Mouse (Mus musculus): ENCODE results near the gene Rbfox3. TPM values are rescaled to one million over a fixed set of nuclear protein-coding genes. Genes with fewer than 3 reads are reported as not detected.

Gene Rbfox3
- 100 to 1,000 TPM; 350 to 371 TPM for total RNA-seq (2021)

DNA sequence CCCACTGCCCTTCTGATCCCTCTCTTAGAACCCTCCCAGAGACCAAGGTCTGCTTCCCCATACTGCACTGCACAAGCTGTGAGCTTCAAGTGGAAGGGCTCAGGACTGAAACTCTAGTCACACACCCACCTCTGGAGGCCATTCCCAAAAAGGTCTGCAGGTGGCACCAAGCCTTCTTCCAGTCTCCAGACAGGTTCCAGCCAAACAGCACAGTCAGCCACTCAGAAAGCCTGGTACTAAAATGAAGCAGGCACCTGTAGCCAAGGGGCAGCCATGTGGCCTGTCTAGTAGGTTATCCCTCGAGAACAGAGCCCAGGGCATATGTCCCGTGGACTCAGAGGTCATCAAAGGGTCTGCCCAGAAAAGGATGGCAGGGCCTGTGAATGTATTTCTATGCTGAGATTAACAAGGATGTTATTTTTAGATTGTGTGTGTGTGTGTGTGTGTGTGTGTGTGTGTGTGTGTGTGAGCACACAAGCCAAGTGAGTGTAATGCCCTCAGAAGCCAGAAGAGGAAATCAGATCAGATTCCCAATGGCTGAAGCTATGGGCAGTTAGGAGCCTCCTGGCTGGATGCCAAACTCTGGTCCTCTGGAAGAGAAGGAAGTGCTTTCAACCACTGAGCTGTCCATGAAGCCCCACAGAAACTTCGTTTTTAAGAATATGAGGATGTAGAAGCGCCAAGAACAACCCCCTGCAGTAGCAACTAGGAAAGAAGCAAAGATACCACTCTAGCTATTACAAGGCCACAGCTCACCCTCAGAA is at the start of gene Rbfox3:
Gene Rbfox3, minus strand, starts transcription at position 291 of the 764 bp plus-strand sequence.
- intact Hi-C loops (cut with DNase I): loop anchor here (2.0 to 5.0 kb wide), 2 partner anchors 63 to 344 kb away; no protein-coding TSS in a partner anchor
- DNase-seq (ENCODE audit: low spot score in 2 of 2): peak in 1 of 2 experiments; percentile 42

DNA sequence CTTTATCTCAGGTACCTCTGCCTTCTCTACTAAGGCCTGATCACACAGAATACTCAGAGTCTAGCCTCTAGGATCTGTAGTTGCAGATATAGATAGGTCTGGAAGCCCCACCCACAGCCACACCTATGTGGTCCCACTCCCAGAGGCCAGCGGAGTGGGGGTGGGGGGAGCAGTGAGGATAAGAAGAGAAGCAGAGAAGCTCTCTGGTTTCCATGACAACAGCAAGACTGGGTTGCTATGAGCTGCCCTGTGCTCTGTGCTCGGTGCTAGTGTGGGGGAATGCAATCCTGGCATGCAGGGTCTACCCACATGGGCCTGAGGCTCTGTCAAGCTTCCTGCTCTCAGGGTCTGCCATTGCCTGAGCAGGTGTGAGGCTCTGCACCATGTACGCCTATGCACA is 49.3 kb upstream of the Rbfox3 start:
- peak in 1 of 2 experiments; percentile 43 for DNase-seq (ENCODE audit: low spot score in 2 of 2)
- intact Hi-C loops (cut with DNase I): no loop called here

DNA sequence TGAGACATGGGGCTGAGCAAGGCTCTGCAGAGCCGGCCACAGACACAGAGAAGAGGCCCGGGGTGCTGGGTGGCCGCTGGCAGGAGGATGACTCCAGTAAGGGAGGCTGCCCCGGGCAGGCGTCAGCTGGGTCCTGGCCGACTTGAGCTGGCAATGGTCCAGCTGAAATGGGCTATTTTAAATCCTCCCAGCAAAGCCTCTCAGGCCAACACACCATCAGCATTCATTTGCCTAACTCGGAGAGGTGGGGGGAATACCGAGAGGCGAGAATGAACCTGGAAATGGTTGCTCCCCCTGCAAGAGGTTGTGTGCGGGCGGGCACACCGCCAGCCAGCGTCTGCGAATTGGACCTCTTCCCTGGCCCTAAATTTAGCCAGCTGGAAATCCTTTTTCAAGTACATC is 45.7 kb upstream of the Rbfox3 start:
- intact Hi-C loops (cut with DNase I): no loop called here
- peak; percentile 57 to 65 for DNase-seq (ENCODE audit: low spot score in 2 of 2)

DNA sequence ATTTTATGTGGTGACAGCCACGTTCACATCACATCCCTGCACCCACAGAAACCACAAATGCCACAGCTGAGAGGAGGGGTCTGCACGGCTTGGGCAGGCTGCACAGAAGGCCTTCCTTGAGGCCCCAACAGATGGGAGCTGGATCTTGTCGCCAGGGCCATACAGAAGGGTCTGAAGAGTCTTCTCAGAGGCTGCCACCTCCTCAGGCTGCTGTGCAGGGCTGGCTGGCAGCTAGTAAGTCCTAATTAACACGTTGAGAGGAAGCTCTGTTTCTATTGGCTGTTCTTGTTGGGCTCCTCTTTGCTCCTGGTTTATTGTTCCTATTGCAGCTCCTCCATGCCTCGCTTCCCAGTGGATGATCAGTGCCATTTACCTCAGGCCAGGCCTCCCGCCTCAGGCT is 43.6 kb upstream of the Rbfox3 start:
- intact Hi-C loops (cut with DNase I): no loop called here
- DNase-seq (ENCODE audit: low spot score in 2 of 2): no peak

DNA sequence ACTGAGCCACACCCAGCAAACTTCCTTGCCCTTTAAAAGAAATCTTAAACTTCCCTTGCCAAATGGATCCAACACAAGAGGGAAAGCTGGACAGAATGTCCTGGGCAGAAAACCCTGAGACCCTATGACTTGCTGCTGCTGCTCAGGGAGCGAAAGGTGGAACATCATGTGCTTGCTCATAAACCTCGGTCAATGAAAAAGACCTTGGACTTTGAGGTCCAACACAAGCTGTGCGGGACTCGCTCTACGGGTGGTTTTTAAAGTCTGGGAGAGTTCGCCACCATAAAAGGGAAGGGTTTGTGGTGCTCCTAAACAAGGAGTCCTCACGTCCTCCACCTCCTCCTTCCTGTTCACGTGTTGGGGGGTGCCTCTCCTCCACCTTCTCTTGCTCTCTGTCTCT is 34.5 kb upstream of the Rbfox3 start:
- intact Hi-C loops (cut with DNase I): no loop called here
- DNase-seq (ENCODE audit: low spot score in 2 of 2): no peak

DNA sequence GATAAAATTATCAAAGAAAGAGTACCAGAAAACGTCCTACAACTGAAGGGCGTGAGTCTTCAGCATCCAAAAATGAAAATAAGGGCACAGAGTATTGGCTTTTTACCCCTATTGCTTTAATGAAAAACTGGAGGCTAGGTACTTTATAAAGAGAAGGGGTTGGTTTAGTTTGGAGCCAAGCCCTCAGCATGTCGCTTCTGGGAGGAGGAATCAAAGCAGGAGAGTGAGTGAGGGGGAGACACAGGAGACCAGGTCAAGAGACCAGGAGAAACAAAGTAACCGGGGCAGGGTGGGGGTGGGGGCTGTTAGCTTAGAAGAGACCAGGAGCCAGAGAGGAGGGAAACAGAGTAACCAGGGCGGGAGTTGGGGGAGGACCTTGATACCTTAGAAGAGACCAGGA is 29.9 kb upstream of the Rbfox3 start:
- no peak for DNase-seq (ENCODE audit: low spot score in 2 of 2)
- intact Hi-C loops (cut with DNase I): no loop called here

DNA sequence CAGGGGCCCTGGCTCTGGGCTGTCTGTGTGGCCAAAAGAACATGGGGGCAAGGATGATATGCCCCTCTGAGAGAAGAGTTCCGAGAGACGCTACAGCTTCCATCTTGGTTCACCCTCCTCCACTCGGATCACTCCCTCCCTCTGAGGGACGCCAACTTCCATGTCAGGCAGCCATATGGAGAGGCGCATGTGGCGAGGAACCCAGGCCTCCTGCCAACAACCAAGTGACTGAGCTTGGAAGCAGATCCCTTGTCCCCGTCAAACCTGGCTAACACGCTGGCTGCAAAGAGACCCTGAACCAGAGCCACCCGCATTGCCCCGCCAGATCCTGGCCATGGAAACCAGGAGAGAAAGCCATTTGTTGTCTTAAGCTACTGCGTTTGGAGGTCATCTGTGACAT is 29.1 kb upstream of the Rbfox3 start:
- intact Hi-C loops (cut with DNase I): no loop called here
- DNase-seq (ENCODE audit: low spot score in 2 of 2): peak; percentile 72 to 80

DNA sequence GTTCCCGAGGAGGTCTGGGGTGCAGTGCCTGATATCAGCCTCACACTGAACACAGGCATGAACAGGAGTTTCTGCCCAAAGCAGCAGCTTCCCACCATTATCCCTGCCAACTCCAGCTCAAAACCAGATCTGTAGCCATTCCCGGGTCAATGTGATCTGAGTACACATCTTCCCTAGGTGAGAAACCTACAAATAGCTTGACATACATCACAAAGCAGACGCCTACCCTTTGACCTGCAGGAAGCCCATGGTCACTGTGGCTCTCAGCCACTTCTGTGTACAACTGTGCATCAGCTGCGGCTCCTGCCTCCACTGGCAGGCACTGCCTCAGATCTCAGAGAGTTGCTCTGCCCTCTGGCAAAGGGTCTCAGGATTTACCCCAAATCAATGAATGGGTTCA is 28.3 kb upstream of the Rbfox3 start:
- intact Hi-C loops (cut with DNase I): no loop called here
- no peak for DNase-seq (ENCODE audit: low spot score in 2 of 2)

DNA sequence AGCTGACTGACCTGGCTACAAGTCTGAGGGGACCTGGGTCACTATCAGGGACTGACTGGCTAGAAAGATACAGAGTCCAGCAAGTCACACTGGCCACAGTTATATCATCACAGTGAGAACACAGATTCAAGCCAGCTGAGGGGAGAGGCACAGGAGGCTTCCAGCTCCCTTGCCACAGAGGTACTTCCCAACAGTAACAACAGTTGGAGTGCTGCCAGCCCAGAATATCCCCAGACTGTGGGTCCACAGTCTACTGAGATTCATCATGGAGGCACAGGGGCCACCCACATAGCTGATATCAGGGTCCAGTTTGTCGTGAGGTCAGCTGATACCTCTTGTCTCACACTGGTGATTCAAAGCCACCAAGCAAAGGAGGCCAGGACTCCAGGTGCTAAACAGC is 23.5 kb upstream of the Rbfox3 start:
- intact Hi-C loops (cut with DNase I): no loop called here
- DNase-seq (ENCODE audit: low spot score in 2 of 2): no peak

DNA sequence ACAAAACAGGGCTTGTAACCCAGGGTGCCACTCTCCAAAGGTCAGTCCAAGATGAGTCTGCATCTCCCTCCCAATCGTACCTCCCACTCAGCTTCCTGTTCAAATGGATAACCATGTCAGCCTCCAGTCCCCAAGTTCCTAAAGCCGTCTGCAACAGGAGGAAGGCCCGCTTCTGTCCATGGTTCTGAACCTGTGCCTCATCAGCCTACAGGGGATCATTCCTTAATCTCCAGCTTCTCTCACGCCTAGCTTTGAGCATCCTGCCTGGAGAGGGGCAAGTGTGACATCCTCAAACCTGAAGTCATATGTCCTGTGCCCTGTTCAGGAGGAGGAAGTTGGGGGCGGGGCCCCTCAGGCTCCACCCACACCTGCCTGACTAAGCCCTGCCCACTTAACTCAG is 15.7 kb upstream of the Rbfox3 start:
- DNase-seq (ENCODE audit: low spot score in 2 of 2): no peak
- intact Hi-C loops (cut with DNase I): no loop called here

DNA sequence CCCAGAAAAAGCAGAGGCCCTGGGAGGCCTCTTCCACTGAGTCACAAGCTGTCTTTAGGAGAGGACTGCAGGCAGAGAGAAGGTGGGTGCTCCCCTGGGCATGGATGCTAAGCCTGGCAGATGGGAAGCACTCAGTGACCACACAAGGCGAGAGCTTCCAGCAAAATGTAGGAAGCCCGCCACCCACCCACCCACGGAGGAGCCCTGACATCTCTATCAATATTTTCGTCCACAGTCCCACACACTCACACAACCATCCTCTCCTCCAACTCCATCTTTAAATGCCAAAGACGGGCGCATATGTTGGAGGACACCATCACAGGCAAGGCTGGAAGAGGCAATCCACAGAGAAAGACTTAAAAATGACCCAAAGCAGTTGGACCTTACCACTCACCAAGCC is 10.5 kb upstream of the Rbfox3 start:
- intact Hi-C loops (cut with DNase I): no loop called here
- DNase-seq (ENCODE audit: low spot score in 2 of 2): peak in 1 of 2 experiments; percentile 12

DNA sequence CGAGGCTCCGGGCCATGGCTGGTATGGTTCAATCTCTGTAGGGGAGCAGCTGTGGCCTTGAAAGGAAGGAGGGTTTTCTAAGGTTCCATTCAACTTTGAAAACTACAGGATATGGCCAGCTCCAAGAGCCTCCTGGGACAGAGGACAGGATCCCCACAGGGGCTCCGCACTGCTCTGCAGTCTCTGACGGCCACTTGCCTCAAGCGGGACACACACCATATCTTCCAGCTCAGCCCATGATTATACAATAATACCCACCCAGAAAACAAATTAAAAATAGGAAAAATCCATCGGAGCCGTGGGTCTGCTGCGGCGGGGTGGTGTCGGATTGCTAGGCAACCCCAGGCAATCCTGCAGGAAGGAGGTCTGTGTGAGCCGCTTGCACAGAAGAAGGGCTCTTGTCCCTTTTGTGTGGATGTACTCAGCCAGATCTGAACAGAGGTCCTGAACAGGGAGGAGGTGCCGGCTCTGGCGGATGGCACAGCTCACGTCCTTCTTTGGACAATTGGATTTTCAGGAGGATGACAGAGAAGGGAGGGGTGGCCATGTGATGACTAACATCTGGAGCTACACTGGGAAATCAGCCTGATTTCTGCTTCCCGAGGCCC is 5.1 kb upstream of the Rbfox3 start:
- intact Hi-C loops (cut with DNase I): no loop called here
- peak in 1 of 2 experiments; percentile 32 for DNase-seq (ENCODE audit: low spot score in 2 of 2)

DNA sequence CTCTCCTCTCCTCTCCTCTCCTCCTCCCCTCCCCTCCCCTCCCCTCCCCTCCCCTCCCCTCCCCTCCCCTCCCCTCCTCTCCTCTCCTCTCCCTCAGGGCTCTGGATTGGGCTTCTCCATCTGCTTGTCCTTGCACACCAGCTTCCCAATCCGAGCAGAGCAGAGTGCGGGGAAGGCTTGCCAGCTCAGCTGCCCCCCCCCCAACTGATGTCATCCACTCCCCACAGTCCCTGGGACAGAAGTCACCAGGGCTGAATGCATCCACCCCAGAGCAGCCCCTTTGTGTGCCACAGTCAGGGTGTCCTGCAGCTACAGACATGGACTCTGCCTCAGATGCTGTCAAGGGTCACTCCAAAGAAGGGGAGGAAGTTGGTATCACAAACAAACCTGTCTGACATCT is 4.5 kb upstream of the Rbfox3 start:
- no peak for DNase-seq (ENCODE audit: low spot score in 2 of 2)
- intact Hi-C loops (cut with DNase I): no loop called here

DNA sequence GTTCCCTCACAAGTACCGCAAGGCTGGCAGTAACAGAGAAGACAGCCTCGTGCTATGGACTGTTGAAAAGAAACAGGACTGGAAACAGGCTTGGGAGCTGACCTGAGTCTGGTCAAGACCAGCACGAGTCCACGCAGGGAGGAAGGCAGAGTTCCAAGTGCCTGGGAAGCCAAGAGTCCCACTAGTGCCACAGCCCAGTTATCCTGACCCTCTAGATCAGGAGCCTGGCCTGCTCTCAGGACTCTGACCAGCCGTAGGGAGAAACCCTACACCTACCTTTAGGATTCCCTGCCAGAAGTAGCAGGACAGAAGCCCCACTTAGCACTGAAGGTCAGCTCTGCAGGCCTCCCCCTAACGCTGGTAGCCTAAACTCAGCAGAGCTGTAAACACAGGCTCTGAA is 1.3 kb upstream of the Rbfox3 start:
- DNase-seq (ENCODE audit: low spot score in 2 of 2): no peak
- intact Hi-C loops (cut with DNase I): loop anchor here (2.0 to 5.0 kb wide), 2 partner anchors 62 to 345 kb away; no protein-coding TSS in a partner anchor

DNA sequence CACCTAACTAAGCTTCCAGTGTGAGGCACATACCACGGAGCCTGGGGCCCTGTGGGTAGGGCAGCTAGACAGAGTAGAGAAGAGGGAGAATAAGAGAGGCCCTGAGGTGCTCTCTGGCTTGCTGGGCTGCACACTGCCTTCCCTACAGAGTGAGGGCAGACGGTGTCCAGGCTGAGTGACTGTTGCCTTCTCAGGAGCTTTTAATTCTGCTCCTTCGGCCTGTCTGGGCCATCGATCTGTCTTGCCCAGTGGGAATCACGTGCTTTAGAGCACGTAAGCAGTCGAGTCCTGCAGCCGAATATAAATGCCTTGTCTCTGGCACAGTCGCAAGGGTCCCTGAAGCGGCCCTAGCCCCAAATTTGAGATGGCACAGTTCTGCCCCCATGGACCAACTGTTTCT is 641 bp downstream of the Rbfox3 start:
- intact Hi-C loops (cut with DNase I): loop anchor here (5.0 kb wide), 1 partner anchor 343 kb away; no protein-coding TSS in a partner anchor
- no peak for DNase-seq (ENCODE audit: low spot score in 2 of 2)

DNA sequence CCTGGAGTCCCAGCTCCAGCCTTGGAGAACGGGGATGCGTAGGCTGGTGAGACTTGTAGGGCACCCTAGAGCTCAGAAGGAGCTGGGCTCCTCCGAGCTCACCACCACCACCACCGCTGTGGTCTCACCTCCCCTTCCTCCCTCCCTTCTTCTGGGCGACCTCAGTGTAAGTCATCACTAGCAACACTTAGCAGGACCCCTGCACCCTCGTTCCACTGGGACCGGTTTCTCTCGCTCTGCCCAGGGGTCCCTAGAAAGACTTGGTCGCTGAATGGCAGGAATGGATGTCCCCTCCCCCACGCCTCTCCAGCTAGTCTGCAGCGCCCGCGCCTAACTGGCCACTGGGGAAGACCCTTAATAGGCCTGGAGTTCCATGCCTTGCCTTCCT is 1.6 kb downstream of the Rbfox3 start:
- no peak for DNase-seq (ENCODE audit: low spot score in 2 of 2)
- intact Hi-C loops (cut with DNase I): loop anchor here (2.0 to 5.0 kb wide), 4 partner anchors 48 to 343 kb away; no protein-coding TSS in a partner anchor

DNA sequence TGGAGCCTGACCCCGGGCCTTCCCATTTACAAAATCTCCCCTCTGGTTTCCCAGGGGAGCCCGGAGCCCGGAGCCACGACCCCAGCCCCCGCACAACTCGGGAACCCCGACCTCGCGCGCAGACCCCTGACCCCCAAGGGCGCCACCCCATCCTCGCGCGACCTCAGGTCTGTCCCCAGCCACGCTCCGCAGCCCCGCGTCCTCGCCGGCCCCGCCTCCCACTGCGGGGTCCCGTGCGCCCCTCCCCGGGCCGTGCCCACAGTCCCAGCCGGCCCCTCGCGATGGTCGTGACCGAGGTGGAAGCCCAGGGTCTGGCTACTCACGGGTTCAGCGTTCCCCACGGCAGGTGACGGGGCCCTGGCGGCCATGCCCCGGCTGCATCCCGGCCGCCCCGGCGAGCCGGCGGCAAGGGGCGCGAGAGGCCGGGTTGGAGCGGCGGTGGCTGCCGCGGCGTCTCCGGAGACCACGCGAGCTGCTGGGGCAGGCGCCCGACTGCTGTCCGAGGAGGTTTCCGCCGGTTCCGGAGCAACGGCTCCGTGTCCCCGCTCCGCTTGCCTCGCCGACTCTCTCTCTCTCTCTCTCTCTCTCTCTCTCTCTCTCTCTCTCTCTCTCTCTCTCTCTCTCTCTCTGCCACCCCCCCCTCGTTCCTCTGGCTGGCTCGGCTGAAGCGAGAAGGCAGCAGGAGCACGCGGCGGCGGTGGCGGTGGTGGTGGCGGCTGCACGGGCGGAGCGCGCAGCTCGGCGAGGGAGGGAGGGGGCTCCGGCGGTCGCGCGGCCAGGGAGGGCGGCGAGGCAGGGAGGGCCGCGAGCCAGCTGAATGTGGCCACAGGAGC is 2.2 kb downstream of the Rbfox3 start:
- intact Hi-C loops (cut with DNase I): loop anchor here (2.0 to 5.0 kb wide), 3 partner anchors 47 to 167 kb away; no protein-coding TSS in a partner anchor
- DNase-seq (ENCODE audit: low spot score in 2 of 2): peak; percentile 75 to 80

DNA sequence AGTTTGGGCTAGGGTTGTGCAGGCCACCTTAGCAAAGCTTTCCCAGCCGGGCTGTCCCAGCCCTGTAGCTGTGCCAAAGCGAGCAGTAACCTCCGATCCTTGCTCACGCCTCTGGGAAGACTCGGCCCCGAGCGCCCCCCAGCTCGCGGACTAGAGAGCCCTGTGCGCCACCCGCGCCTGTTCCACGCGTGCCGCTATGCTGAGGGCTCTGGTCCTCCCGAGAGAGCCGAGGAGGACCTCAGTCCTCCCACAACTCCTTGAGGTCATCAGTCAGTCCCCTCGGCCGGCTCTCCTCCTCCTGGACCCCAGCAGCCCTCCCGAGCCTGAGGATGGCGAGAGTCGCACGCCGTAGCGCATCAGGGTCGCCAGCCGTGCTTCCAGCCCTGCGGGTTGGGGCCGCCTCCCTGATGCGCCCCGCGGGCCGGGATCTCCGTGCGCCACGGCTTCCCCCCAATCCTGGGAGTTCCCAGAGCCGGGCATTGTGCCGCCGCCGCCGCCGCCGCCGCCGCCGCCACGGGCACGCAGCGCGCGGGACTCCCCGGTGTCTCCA is 2.9 kb downstream of the Rbfox3 start:
- intact Hi-C loops (cut with DNase I): loop anchor here (2.0 to 5.0 kb wide), 3 partner anchors 46 to 166 kb away; no protein-coding TSS in a partner anchor
- DNase-seq (ENCODE audit: low spot score in 2 of 2): peak; percentile 51 to 57

DNA sequence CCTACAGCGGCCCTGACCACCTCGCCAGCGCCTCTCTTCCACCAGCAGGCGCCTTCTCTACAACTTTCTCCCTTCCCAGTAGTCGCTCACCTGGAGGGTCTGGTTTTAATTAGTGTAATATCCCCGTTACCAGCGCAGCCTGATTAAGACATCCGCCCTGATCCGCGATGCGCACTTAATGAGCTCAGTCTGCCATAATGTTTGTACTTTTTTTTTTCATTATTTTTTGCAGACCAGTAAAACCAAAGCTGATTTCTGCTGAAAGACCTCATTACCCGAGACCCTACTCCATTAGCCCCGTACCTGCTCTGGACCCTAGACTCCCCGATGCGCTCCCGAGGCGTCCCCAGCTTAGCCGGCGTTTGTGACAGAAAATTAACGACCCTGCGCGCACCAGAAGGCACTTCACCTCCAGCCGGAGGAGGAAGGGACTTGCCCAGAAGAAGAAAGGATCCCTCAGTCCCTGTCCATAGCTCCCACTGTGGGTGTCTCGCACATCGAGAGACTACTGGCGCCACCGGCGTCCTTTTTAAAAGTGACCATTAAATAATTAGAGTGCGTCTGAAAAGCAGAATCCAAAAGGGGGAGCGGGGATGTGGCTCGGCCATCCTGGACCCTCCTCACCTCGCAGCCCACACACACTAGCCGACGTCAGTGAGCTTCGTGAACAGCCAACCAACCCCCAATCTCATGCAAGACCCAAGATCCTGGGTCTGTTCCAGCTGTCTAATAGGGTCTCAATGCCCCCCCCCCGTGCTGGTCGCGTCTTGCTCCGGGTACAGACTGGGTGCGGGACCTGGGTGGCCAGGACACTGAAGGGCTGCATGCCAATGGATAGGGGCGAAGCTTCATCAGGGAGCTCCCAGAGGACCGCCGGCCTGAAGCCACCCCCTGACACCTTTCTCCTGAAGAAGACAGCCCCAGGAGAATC is 3.7 kb downstream of the Rbfox3 start:
- DNase-seq (ENCODE audit: low spot score in 2 of 2): peak; percentile 16 to 28
- intact Hi-C loops (cut with DNase I): loop anchor here (2.0 to 5.0 kb wide), 3 partner anchors 45 to 165 kb away; no protein-coding TSS in a partner anchor
